ENCODE assay signal across 28 mouse cellular contexts in the genomic region with DNA sequence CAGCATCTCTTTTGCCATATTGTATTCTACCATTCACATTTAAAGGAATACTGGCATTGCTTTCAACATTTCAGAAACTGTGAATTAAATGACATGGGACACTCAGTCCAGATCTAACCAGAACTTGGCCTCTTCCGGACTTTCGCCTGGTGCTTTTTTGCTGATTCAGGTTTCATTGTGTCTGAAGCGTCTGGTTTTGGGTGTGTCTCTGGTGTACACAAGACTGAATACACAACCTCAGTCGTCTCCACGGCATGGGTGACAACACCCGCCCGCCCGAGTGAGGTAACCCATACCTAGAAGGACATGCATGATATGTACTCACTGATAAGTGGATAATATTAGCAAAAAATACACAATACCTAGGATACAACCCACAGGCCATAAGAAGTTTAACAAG. TPM values are rescaled to one million over a fixed set of nuclear protein-coding genes. Genes with fewer than 3 reads are reported as not detected.
DNase-seq lines count a peak whose midpoint lies in the region; ATAC-seq and TF ChIP-seq lines count a peak whose summit lies in the region.
"Had no signal": no experiment of that assay in that cellular context is flagged by ENCODE, and none has a peak within 500 bp of the region (broad histone marks: within the 10 kb centered on the region; RNA-seq: fewer than 3 reads in every experiment).

No protein-coding gene starts in this region.

- H3K4me2 ChIP-seq in stomach, postnatal 0 days (replicated peaks; ENCODE audit: low read depth), result no peak overlapping the region
- no peak overlapping the region for H3K4me2 ChIP-seq in hindbrain, embryonic 12.5 days (replicated peaks)
- H3K4me2 ChIP-seq in intestine, embryonic 15.5 days (replicated peaks), result no peak overlapping the region
- H3K4me2 ChIP-seq: embryonic facial prominence, embryonic 13.5 days; embryonic facial prominence, embryonic 15.5 days; forebrain, embryonic 12.5 days; forebrain, embryonic 15.5 days had no signal

- no peaks in the 10 kb centered on the region for H3K36me3 ChIP-seq in stomach, postnatal 0 days (ENCODE audit: control insufficient read depth, insufficient read depth, low read length)
- H3K36me3 ChIP-seq in hindbrain, embryonic 12.5 days, result no peaks in the 10 kb centered on the region
- no peaks in the 10 kb centered on the region for H3K36me3 ChIP-seq in intestine, embryonic 15.5 days
- H3K36me3 ChIP-seq: embryonic facial prominence, embryonic 13.5 days; embryonic facial prominence, embryonic 15.5 days; forebrain, embryonic 10.5 days; forebrain, embryonic 12.5 days; forebrain, embryonic 15.5 days; G1E had no signal

- no peak overlapping the region for H3K27ac ChIP-seq in stomach, postnatal 0 days (replicated peaks)
- H3K27ac ChIP-seq in hindbrain, embryonic 12.5 days, result no peak overlapping the region
- H3K27ac ChIP-seq in intestine, embryonic 15.5 days, result no peak overlapping the region
- H3K27ac ChIP-seq: embryonic facial prominence, embryonic 13.5 days; embryonic facial prominence, embryonic 15.5 days; forebrain, embryonic 10.5 days; forebrain, embryonic 12.5 days; forebrain, embryonic 15.5 days had no signal

- no peak for TF ChIP-seq EP300 in stomach, postnatal 0 days (optimal IDR thresholded peaks at IDR 0.05)

- no peaks in the 10 kb centered on the region for H3K27me3 ChIP-seq in stomach, postnatal 0 days (ENCODE audit: control insufficient read depth, insufficient read depth, low read length)
- H3K27me3 ChIP-seq in hindbrain, embryonic 12.5 days, result no peaks in the 10 kb centered on the region
- H3K27me3 ChIP-seq in intestine, embryonic 15.5 days (replicated peaks), result no peaks in the 10 kb centered on the region
- H3K27me3 ChIP-seq: embryonic facial prominence, embryonic 13.5 days; embryonic facial prominence, embryonic 15.5 days; forebrain, embryonic 12.5 days; forebrain, embryonic 15.5 days had no signal

- H3K4me3 ChIP-seq in stomach, postnatal 0 days (ENCODE audit: low read depth, low read length), result no peak overlapping the region
- no peak overlapping the region for H3K4me3 ChIP-seq in hindbrain, embryonic 12.5 days
- no peak overlapping the region for H3K4me3 ChIP-seq in intestine, embryonic 15.5 days (replicated peaks)
- H3K4me3 ChIP-seq: embryonic facial prominence, embryonic 13.5 days; embryonic facial prominence, embryonic 15.5 days; erythroblast, embryonic 14.5 days; forebrain, embryonic 10.5 days; forebrain, embryonic 12.5 days; forebrain, embryonic 15.5 days had no signal

- ATAC-seq in stomach, postnatal 0 days (ENCODE audit: low FRiP score, low TSS enrichment), result peak; percentile 94
- no peak for ATAC-seq in hindbrain, embryonic 12.5 days (ENCODE audit: low FRiP score)
- no peak for ATAC-seq in intestine, embryonic 15.5 days
- ATAC-seq: activated CD4-positive, CD25-positive, alpha-beta regulatory T cell, adult 4 months; forebrain, embryonic 15.5 days; forebrain, postnatal 0 days; Patski had no signal

- H3K9me3 ChIP-seq in stomach, postnatal 0 days (ENCODE audit: control insufficient read depth, low read length), result no peaks in the 10 kb centered on the region
- H3K9me3 ChIP-seq in hindbrain, embryonic 12.5 days (replicated peaks), result no peaks in the 10 kb centered on the region
- H3K9me3 ChIP-seq in intestine, embryonic 15.5 days, result no peaks in the 10 kb centered on the region
- H3K9me3 ChIP-seq: embryonic facial prominence, embryonic 13.5 days; embryonic facial prominence, embryonic 15.5 days; forebrain, embryonic 10.5 days; forebrain, embryonic 12.5 days; forebrain, embryonic 15.5 days; G1E had no signal

- WGBS in stomach, postnatal 0 days, result 48% methylated on average over 8 of the region's 8 CpGs
- WGBS in hindbrain, embryonic 12.5 days, result 94% methylated on average over 8 of the region's 8 CpGs
- WGBS in intestine, embryonic 15.5 days, result 81% methylated on average over 8 of the region's 8 CpGs

- no peaks in the 10 kb centered on the region for H3K4me1 ChIP-seq in stomach, postnatal 0 days (replicated peaks; ENCODE audit: control insufficient read depth, insufficient read depth)
- H3K4me1 ChIP-seq in hindbrain, embryonic 12.5 days, result no peaks in the 10 kb centered on the region
- H3K4me1 ChIP-seq in intestine, embryonic 15.5 days (replicated peaks), result no peaks in the 10 kb centered on the region
- H3K4me1 ChIP-seq: embryonic facial prominence, embryonic 13.5 days; embryonic facial prominence, embryonic 15.5 days; forebrain, embryonic 10.5 days; forebrain, embryonic 12.5 days; forebrain, embryonic 15.5 days had no signal

- no peak for TF ChIP-seq CTCF in stomach, postnatal 0 days (IDR thresholded peaks at IDR 0.05; ENCODE audit: low read depth)

- H3K9ac ChIP-seq in stomach, postnatal 0 days (ENCODE audit: low read length), result no peak overlapping the region
- H3K9ac ChIP-seq in hindbrain, embryonic 12.5 days, result no peak overlapping the region
- no peak overlapping the region for H3K9ac ChIP-seq in intestine, embryonic 15.5 days
- H3K9ac ChIP-seq: embryonic facial prominence, embryonic 13.5 days; embryonic facial prominence, embryonic 15.5 days; forebrain, embryonic 12.5 days; forebrain, embryonic 15.5 days; forebrain, postnatal 0 days had no signal

- DNase-seq in urinary bladder, postnatal 14 days (ENCODE audit: low spot score), result peak; percentile 9
- DNase-seq in urinary bladder, postnatal 4 days (ENCODE audit: low spot score in 2 of 2), result no peak
- DNase-seq in ES-CJ7 (ENCODE audit: low read depth, low spot score) (peak; percentile 81), R1 (ENCODE audit: low read depth, low spot score) (peak; percentile 26)
- DNase-seq in stomach, postnatal 0 days (ENCODE audit: low spot score), result peak; percentile 49
- no peak for DNase-seq in left cerebral cortex, adult 11 months (ENCODE audit: low spot score)
- DNase-seq: adrenal gland, adult 2 months; adrenal gland, postnatal 10 days; adrenal gland, postnatal 25 days; cerebellum, adult 11 months; cerebellum, adult 18-20 months; cerebellum, adult 8-10 months; cerebellum, adult 9-11 months; cerebellum, postnatal 14 days; cerebellum, postnatal 36 days; embryo, embryonic 11 days; forebrain, postnatal 0 days had no signal

RNA-seq across cellular contexts. Expression of a gene that starts 22.0 kb away (rescaled TPM):
- 0.69 and 0.85 TPM in 2 replicates for polyA plus RNA-seq in stomach, postnatal 0 days (2015; fragmentation: Nextera tagmentation; extraction: Ambion mirVana)
- 13.3 and 17.2 TPM in 2 replicates for polyA plus RNA-seq in hindbrain, embryonic 12.5 days (2016; fragmentation: Nextera tagmentation; extraction: Ambion mirVana)
- 4.7 and 4.9 TPM in 2 replicates for polyA plus RNA-seq in intestine, embryonic 15.5 days (2015; fragmentation: Nextera tagmentation; extraction: Ambion mirVana)
- polyA plus RNA-seq: activated CD4-positive, CD25-positive, alpha-beta regulatory T cell, adult 4 months; erythroblast, embryonic 14.5 days had no signal

Comparison
In these comparisons a context has a peak if more than half of its experiments do, and no peak if none do; other contexts are left out.
1. DNase-seq: peak in urinary bladder, postnatal 14 days (single experiment), ES-CJ7 (single experiment), R1 (single experiment) and stomach, postnatal 0 days (single experiment); none in urinary bladder, postnatal 4 days (0 of 2) and left cerebral cortex, adult 11 months (single experiment).